Mouse (Mus musculus): ENCODE data around the gene Gas7. TPM values are rescaled to one million over a fixed set of nuclear protein-coding genes. Genes with fewer than 3 reads are reported as not detected.

Gene Gas7
- polyA plus RNA-seq, 1 experiment from 2014 or later = 2.3 TPM

DNA sequence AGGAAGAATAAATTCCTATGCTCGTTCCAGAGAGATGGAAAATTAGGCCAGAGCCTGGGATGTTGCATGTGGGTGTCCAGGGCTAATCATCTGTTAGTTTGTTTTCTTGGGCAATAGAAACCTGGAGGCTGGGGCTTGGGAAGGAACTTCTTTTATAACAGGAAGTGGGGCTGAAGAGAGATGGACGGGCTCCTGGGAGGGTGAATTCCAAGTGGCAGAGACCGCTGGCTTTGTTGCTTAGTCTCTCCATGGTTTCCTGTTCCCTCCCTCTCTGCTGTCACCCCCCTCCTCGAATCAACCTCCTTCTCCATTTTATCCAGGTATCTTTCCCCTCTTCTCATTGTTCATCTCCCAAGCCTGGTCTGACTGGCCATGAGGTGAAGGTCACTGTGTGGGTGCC, 181.0 kb downstream of the Gas7 start:
- Histone ChIP-seq H3K9ac (ENCODE audit: low read depth, low read length) (no peak overlapping the region), H3K4me1 (replicated peaks; ENCODE audit: control insufficient read depth, insufficient read depth, low read length) (no peaks in the 10 kb centered on the region; the same call in 1 of the 2 replicates)
- WGBS = 38% methylated on average over 4 of the region's 4 CpGs

GRCm38 (mm10) chr11:67636905-67637586, 181.8 kb downstream of the Gas7 start:
- Histone ChIP-seq H3K9ac (ENCODE audit: low read depth, low read length) (no peak overlapping the region), H3K4me1 (replicated peaks; ENCODE audit: control insufficient read depth, insufficient read depth, low read length) (no peaks in the 10 kb centered on the region; the same call in 1 of the 2 replicates), H3K27me3 (replicated peaks; ENCODE audit: control insufficient read depth, insufficient read depth, low read length) (no peaks in the 10 kb centered on the region), H3K4me2 (no peak overlapping the region), H3K36me3 (ENCODE audit: control insufficient read depth, insufficient read depth, low read length) (no peaks in the 10 kb centered on the region), H3K9me3 (ENCODE audit: control insufficient read depth, low read length) (no peaks in the 10 kb centered on the region), H3K27ac (ENCODE audit: low read depth, low read length) (no peak overlapping the region), H3K4me3 (ENCODE audit: low read depth, low read length) (no peak overlapping the region)
- no peak for DNase-seq (ENCODE audit: low spot score)
- 59% methylated on average over 6 of the region's 6 CpGs for WGBS
- ATAC-seq (replicated peaks; ENCODE audit: low FRiP score) = no peak

More for the DNA sequence above, 181.0 kb downstream of the Gas7 start:
- ATAC-seq (replicated peaks; ENCODE audit: low FRiP score) (no peak), DNase-seq (ENCODE audit: low spot score) (no peak)
- no peak overlapping the region for H3K27ac ChIP-seq (ENCODE audit: low read depth, low read length)
- H3K36me3 ChIP-seq (ENCODE audit: control insufficient read depth, insufficient read depth, low read length) = no peaks in the 10 kb centered on the region
- H3K4me2 ChIP-seq = no peak overlapping the region
- H3K9me3 ChIP-seq (ENCODE audit: control insufficient read depth, low read length) = no peaks in the 10 kb centered on the region
- no peak overlapping the region for H3K4me3 ChIP-seq (ENCODE audit: low read depth, low read length)
- H3K27me3 ChIP-seq (replicated peaks; ENCODE audit: control insufficient read depth, insufficient read depth, low read length) = no peaks in the 10 kb centered on the region

DNA sequence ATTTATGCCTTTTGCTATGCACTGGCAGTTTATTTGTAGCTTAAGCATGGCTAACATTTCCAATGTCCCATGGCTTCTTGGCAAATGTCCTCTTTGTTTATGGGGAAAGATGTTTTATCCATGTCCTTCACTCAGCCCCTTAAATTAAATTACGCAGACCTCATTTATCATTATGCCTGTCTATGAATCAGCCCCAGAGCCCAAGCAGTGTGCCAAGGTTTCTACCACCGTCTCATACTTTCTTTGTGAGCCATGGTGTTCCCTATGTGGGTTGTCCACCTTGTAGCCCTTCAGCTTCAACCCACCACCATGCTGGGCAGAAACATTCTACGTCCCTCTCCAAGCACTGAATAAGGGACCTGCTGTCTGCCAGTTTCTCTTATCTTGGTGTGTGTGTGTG, 183.2 kb downstream of the Gas7 start:
- Histone ChIP-seq H3K27me3 (replicated peaks; ENCODE audit: control insufficient read depth, insufficient read depth, low read length) (no peaks in the 10 kb centered on the region), H3K9ac (ENCODE audit: low read depth, low read length) (no peak overlapping the region), H3K9me3 (ENCODE audit: control insufficient read depth, low read length) (no peaks in the 10 kb centered on the region), H3K4me3 (ENCODE audit: low read depth, low read length) (no peak overlapping the region), H3K36me3 (ENCODE audit: control insufficient read depth, insufficient read depth, low read length) (no peaks in the 10 kb centered on the region), H3K4me2 (no peak overlapping the region), H3K27ac (ENCODE audit: low read depth, low read length) (no peak overlapping the region), H3K4me1 (replicated peaks; ENCODE audit: control insufficient read depth, insufficient read depth, low read length) (no peaks in the 10 kb centered on the region; the same call in 1 of the 2 replicates)
- no peak for DNase-seq (ENCODE audit: low spot score)
- ATAC-seq (replicated peaks; ENCODE audit: low FRiP score) = no peak
- 82% methylated on average over 3 of the region's 3 CpGs for WGBS

DNA sequence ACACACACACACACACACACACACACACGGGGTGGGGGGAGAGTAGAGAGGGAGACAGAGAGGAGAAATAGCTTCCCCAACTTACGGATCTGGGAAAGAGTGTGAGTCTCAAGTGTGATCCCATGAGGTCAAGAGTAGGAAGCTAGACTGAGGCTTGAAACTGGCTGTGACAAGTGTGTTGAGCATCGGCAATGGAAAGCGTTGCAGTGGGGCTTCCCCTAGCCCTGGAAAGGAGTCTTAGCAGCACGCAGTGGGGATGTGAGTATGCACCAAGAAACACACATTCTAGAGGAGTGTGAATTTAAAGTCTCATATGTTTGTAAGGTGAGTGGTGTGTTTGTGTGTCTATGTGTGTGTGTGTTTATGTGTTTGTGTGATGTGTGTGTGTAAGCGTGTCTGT, 185.1 kb downstream of the Gas7 start:
- Histone ChIP-seq H3K9me3 (ENCODE audit: control insufficient read depth, low read length) (no peaks in the 10 kb centered on the region), H3K4me3 (ENCODE audit: low read depth, low read length) (no peak overlapping the region), H3K9ac (ENCODE audit: low read depth, low read length) (no peak overlapping the region), H3K27me3 (replicated peaks; ENCODE audit: control insufficient read depth, insufficient read depth, low read length) (no peaks in the 10 kb centered on the region), H3K4me2 (no peak overlapping the region), H3K36me3 (ENCODE audit: control insufficient read depth, insufficient read depth, low read length) (no peaks in the 10 kb centered on the region), H3K27ac (ENCODE audit: low read depth, low read length) (no peak overlapping the region), H3K4me1 (replicated peaks; ENCODE audit: control insufficient read depth, insufficient read depth, low read length) (no peaks in the 10 kb centered on the region; the same call in 1 of the 2 replicates)
- no peak for ATAC-seq (replicated peaks; ENCODE audit: low FRiP score)
- 82% methylated on average over 6 of the region's 6 CpGs for WGBS
- DNase-seq (ENCODE audit: low spot score) = no peak

- 92% methylated on average over 8 of the region's 8 CpGs for WGBS
- Histone ChIP-seq H3K9ac (ENCODE audit: low read depth, low read length) (no peak overlapping the region), H3K27me3 (replicated peaks; ENCODE audit: control insufficient read depth, insufficient read depth, low read length) (no peaks in the 10 kb centered on the region), H3K36me3 (ENCODE audit: control insufficient read depth, insufficient read depth, low read length) (no peaks in the 10 kb centered on the region), H3K27ac (ENCODE audit: low read depth, low read length) (no peak overlapping the region), H3K9me3 (ENCODE audit: control insufficient read depth, low read length) (no peaks in the 10 kb centered on the region), H3K4me3 (ENCODE audit: low read depth, low read length) (no peak overlapping the region), H3K4me1 (replicated peaks; ENCODE audit: control insufficient read depth, insufficient read depth, low read length) (no peaks in the 10 kb centered on the region), H3K4me2 (no peak overlapping the region)
- DNase-seq (ENCODE audit: low spot score) (no peak), ATAC-seq (replicated peaks; ENCODE audit: low FRiP score) (no peak)
Measured at GRCm38 (mm10) chr11:67642421-67642820, 187.2 kb downstream of the Gas7 start.

- no peaks in the 10 kb centered on the region for H3K27me3 ChIP-seq (replicated peaks; ENCODE audit: control insufficient read depth, insufficient read depth, low read length)
- ATAC-seq (replicated peaks; ENCODE audit: low FRiP score) (no peak), DNase-seq (ENCODE audit: low spot score) (no peak)
- H3K36me3 ChIP-seq (ENCODE audit: control insufficient read depth, insufficient read depth, low read length) = no peaks in the 10 kb centered on the region
- 78% methylated on average over 5 of the region's 5 CpGs for WGBS
- H3K9me3 ChIP-seq (ENCODE audit: control insufficient read depth, low read length) = no peaks in the 10 kb centered on the region
- H3K27ac ChIP-seq (ENCODE audit: low read depth, low read length) = no peak overlapping the region
- H3K9ac ChIP-seq (ENCODE audit: low read depth, low read length) = no peak overlapping the region
- no peak overlapping the region for H3K4me3 ChIP-seq (ENCODE audit: low read depth, low read length)
- no peak overlapping the region for H3K4me2 ChIP-seq
- no peaks in the 10 kb centered on the region for H3K4me1 ChIP-seq (replicated peaks; ENCODE audit: control insufficient read depth, insufficient read depth, low read length)
Measured at GRCm38 (mm10) chr11:67642835-67643234, 187.6 kb downstream of the Gas7 start.

- Histone ChIP-seq H3K36me3 (ENCODE audit: control insufficient read depth, insufficient read depth, low read length) (no peaks in the 10 kb centered on the region), H3K27me3 (replicated peaks; ENCODE audit: control insufficient read depth, insufficient read depth, low read length) (no peaks in the 10 kb centered on the region), H3K27ac (ENCODE audit: low read depth, low read length) (no peak overlapping the region), H3K4me2 (no peak overlapping the region), H3K9me3 (ENCODE audit: control insufficient read depth, low read length) (no peaks in the 10 kb centered on the region), H3K4me1 (replicated peaks; ENCODE audit: control insufficient read depth, insufficient read depth, low read length) (no peaks in the 10 kb centered on the region), H3K9ac (ENCODE audit: low read depth, low read length) (no peak overlapping the region), H3K4me3 (ENCODE audit: low read depth, low read length) (no peak overlapping the region)
- no peak for DNase-seq (ENCODE audit: low spot score)
- 75% methylated on average over 3 of the region's 3 CpGs for WGBS
- no peak for ATAC-seq (replicated peaks; ENCODE audit: low FRiP score)
Measured at GRCm38 (mm10) chr11:67643465-67643864, 188.2 kb downstream of the Gas7 start.

GRCm38 (mm10) chr11:67644632-67645149, 189.5 kb downstream of the Gas7 start:
- WGBS = 81% methylated on average over 6 of the region's 6 CpGs
- H3K4me1 ChIP-seq (replicated peaks; ENCODE audit: control insufficient read depth, insufficient read depth, low read length) = no peaks in the 10 kb centered on the region

GRCm38 (mm10) chr11:67647745-67648144, 192.5 kb downstream of the Gas7 start:
- Histone ChIP-seq H3K36me3 (ENCODE audit: control insufficient read depth, insufficient read depth, low read length) (no peaks in the 10 kb centered on the region), H3K4me2 (no peak overlapping the region), H3K27ac (ENCODE audit: low read depth, low read length) (no peak overlapping the region), H3K9ac (ENCODE audit: low read depth, low read length) (no peak overlapping the region), H3K4me1 (replicated peaks; ENCODE audit: control insufficient read depth, insufficient read depth, low read length) (no peaks in the 10 kb centered on the region), H3K4me3 (ENCODE audit: low read depth, low read length) (no peak overlapping the region), H3K9me3 (ENCODE audit: control insufficient read depth, low read length) (no peaks in the 10 kb centered on the region), H3K27me3 (replicated peaks; ENCODE audit: control insufficient read depth, insufficient read depth, low read length) (no peaks in the 10 kb centered on the region)
- whole genome bisulfite sequencing = 26% methylated on average over 5 of the region's 5 CpGs
- ATAC-seq (replicated peaks; ENCODE audit: low FRiP score) (no peak), DNase-seq (ENCODE audit: low spot score) (peak; percentile 42)

More at GRCm38 (mm10) chr11:67644632-67645149, 189.5 kb downstream of the Gas7 start:
- no peak for ATAC-seq (replicated peaks; ENCODE audit: low FRiP score)
- no peaks in the 10 kb centered on the region for H3K27me3 ChIP-seq (replicated peaks; ENCODE audit: control insufficient read depth, insufficient read depth, low read length)
- no peak overlapping the region for H3K27ac ChIP-seq (ENCODE audit: low read depth, low read length)
- H3K4me3 ChIP-seq (ENCODE audit: low read depth, low read length) = no peak overlapping the region
- H3K4me2 ChIP-seq = no peak overlapping the region
- DNase-seq (ENCODE audit: low spot score) = no peak
- H3K9me3 ChIP-seq (ENCODE audit: control insufficient read depth, low read length) = no peaks in the 10 kb centered on the region
- H3K36me3 ChIP-seq (ENCODE audit: control insufficient read depth, insufficient read depth, low read length) = no peaks in the 10 kb centered on the region
- H3K9ac ChIP-seq (ENCODE audit: low read depth, low read length) = no peak overlapping the region
